9 mouse cellular contexts compared by ENCODE assay signal in the genomic region with DNA sequence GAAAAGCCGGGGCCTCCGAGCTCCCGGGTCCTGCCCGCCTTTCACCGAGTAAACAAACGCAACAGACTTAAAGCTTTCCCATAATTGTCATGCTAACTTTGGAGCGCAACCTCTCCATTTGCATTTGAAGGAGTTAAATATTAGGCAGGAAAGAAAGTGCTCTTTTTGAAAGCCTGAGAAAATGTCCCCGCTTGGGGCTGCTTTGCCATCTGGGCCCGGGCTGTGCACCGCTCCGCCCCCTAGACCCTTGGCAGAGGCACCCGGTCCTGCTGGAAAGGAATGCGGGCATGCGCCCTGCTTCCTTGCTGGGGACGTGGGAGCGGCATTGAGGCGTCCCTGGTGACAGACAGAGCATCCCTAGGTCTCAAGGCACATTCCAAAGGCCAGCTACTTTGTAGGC.
DNase-seq lines count a peak whose midpoint lies in the region; ATAC-seq and TF ChIP-seq lines count a peak whose summit lies in the region.
"Had no signal": no experiment of that assay in that cellular context is flagged by ENCODE, and none has a peak within 500 bp of the region (broad histone marks: within the 10 kb centered on the region; RNA-seq: fewer than 3 reads in every experiment).

No protein-coding gene starts in this region.

- ATAC-seq in lung, embryonic 14.5 days (ENCODE audit: insufficient read depth), result peak; percentile 93

- peak overlapping the region; percentile 38 for H3K9ac ChIP-seq in lung, embryonic 14.5 days

- peak; percentile 93 for DNase-seq in Muller cell, postnatal 12 days (ENCODE audit: inconsistent ontology term)
- DNase-seq in cerebellum, adult 9-11 months, result peak; percentile 25
- DNase-seq in frontal cortex, postnatal 10 days (ENCODE audit: low spot score in 2 of 2), result peak; percentile 62 to 68
- DNase-seq in hindbrain, embryonic 10.5 days (ENCODE audit: low spot score), result peak; percentile 83
- peak; percentile 64 for DNase-seq in layer of hippocampus, adult 9-11 months
- peak; percentile 86 for DNase-seq in lung, embryonic 14.5 days
- peak; percentile 81 for DNase-seq in retina, embryonic 14.5 days (ENCODE audit: low spot score)
- DNase-seq in thymus, postnatal 14 days, result no peak

- no peak for TF ChIP-seq CTCF in lung, embryonic 14.5 days (IDR thresholded peaks at IDR 0.05; ENCODE audit: low read depth)

- H3K9me3 ChIP-seq in hindbrain, embryonic 10.5 days, result no peaks in the 10 kb centered on the region
- no peaks in the 10 kb centered on the region for H3K9me3 ChIP-seq in lung, embryonic 14.5 days (ENCODE audit: low read depth, low read length)

- peak overlapping the region; percentile 32 for H3K4me3 ChIP-seq in hindbrain, embryonic 10.5 days
- H3K4me3 ChIP-seq in lung, embryonic 14.5 days (ENCODE audit: low read depth, low read length), result peak overlapping the region; percentile 17; the same call in 1 of the 2 replicates
- H3K4me3 ChIP-seq: megakaryocyte, embryonic 14.5 days had no signal

- peaks cover 62% of the 10 kb centered on the region for H3K4me1 ChIP-seq in hindbrain, embryonic 10.5 days (replicated peaks)
- H3K4me1 ChIP-seq in lung, embryonic 14.5 days (ENCODE audit: insufficient read depth), result peaks cover 4% of the 10 kb centered on the region
- H3K4me1 ChIP-seq: megakaryocyte, embryonic 14.5 days had no signal

- under 1% methylated on average over 17 of the region's 17 CpGs for WGBS in hindbrain, embryonic 10.5 days
- 2% methylated on average over 17 of the region's 17 CpGs for WGBS in lung, embryonic 14.5 days

- peak overlapping the region; percentile 82 for H3K27ac ChIP-seq in hindbrain, embryonic 10.5 days
- peak overlapping the region; percentile 38; the same call in 1 of the 2 replicates for H3K27ac ChIP-seq in lung, embryonic 14.5 days (ENCODE audit: low read depth)

- peak overlapping the region; percentile 59 for H3K4me2 ChIP-seq in lung, embryonic 14.5 days

- no peaks in the 10 kb centered on the region for H3K36me3 ChIP-seq in hindbrain, embryonic 10.5 days
- H3K36me3 ChIP-seq in lung, embryonic 14.5 days (ENCODE audit: insufficient read depth), result no peaks in the 10 kb centered on the region

- no peaks in the 10 kb centered on the region for H3K27me3 ChIP-seq in hindbrain, embryonic 10.5 days (ENCODE audit: insufficient read depth, poor library complexity, severe bottlenecking)
- H3K27me3 ChIP-seq in lung, embryonic 14.5 days (ENCODE audit: insufficient read depth, low read length), result no peaks in the 10 kb centered on the region
- H3K27me3 ChIP-seq: megakaryocyte, embryonic 14.5 days had no signal
